Mouse (Mus musculus) MEL (cell line): ENCODE data around the gene Esr1.

Experiments
- CTCF ChIP-seq, 3 experiments: IDR thresholded peaks in 2 of 3; conservative IDR thresholded peaks in 1 of 3; 2 replicates each; pipeline ENCODE4 v1.5.1; 2011 to 2012; ENCODE audit warnings: low read length in 3 of 3, low read depth in 2 of 3, mild to moderate bottlenecking in 2 of 3, improper control_type of control experiment in 1 of 3, inconsistent platforms in 1 of 3, mixed read lengths in 1 of 3, moderate library complexity in 1 of 3; ENCODE audit not compliant: control insufficient read depth in 1 of 3, insufficient read depth in 1 of 3, poor library complexity in 1 of 3, severe bottlenecking in 1 of 3
- E2F4 ChIP-seq: IDR thresholded peaks from 2 replicates; pipeline ENCODE4 v1.6.1; 2011; ENCODE audit warnings: low read depth, low read length, improper control_type of control experiment, borderline replicate concordance
- GATA1 ChIP-seq: IDR thresholded peaks from 2 replicates; pipeline ENCODE4 v1.6.1; 2011; ENCODE audit warnings: low read depth, low read length, improper control_type of control experiment
- MAX ChIP-seq: IDR thresholded peaks from 2 replicates; pipeline ENCODE4 v1.6.1; 2011; ENCODE audit warnings: low read length, improper control_type of control experiment
- POLR2A ChIP-seq, 2 experiments: IDR thresholded peaks; 2 replicates each; pipeline ENCODE4 v1.6.1; 2011 to 2012; ENCODE audit warnings: low read length in 2 of 2, mild to moderate bottlenecking in 2 of 2, control low read depth in 1 of 2, improper control_type of control experiment in 1 of 2, low read depth in 1 of 2, moderate library complexity in 1 of 2; ENCODE audit not compliant: control insufficient read depth in 1 of 2, insufficient read depth in 1 of 2, poor library complexity in 1 of 2
- RAD21 ChIP-seq: IDR thresholded peaks from 2 replicates; pipeline ENCODE4 v1.6.1; 2011; ENCODE audit warnings: mild to moderate bottlenecking, low read depth, low read length, improper control_type of control experiment
- TBP ChIP-seq: IDR thresholded peaks from 2 replicates; pipeline ENCODE4 v1.8.0; 2011; ENCODE audit warnings: low read depth, low read length, improper control_type of control experiment
- TCF12 ChIP-seq: IDR thresholded peaks from 2 replicates; pipeline ENCODE4 v1.6.1; 2014; ENCODE audit warnings: low read depth, mild to moderate bottlenecking, inconsistent platforms, low read length, improper control_type of control experiment, moderate library complexity
- USF1 ChIP-seq: IDR thresholded peaks from 2 replicates; pipeline ENCODE4 v1.6.1; 2014; ENCODE audit warnings: low read depth, mild to moderate bottlenecking, inconsistent platforms, low read length, improper control_type of control experiment, moderate library complexity
- ZC3H11A ChIP-seq: IDR thresholded peaks from 2 replicates; pipeline ENCODE4 v1.6.1; 2012; ENCODE audit warnings: low read depth, mild to moderate bottlenecking, inconsistent platforms, low read length, improper control_type of control experiment

DNA sequence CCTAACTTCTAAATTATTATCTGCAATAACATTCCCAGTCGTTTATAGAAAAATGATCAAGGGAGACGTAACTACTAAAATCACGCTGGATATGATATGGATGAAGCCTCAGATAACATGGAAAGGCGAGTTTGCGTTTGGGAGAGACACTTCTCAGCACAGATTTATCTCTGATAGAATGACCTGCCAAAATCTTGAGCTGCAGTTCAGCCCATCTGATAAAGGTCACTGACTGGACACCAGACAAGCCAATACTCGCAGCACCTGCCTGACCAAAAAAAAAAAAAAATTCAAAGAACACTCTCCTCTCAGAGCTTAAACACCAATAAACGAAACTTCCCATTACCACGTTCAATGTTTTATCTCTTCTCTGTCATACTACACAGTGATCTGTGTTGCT is 20.4 kb upstream of the Esr1 start:
- TF ChIP-seq E2F4 (no peak), ZC3H11A (no peak), POLR2A (IDR thresholded peaks at IDR 0.05; ENCODE audit: control insufficient read depth in 1 of 2, insufficient read depth in 1 of 2, low read depth in 1 of 2, low read length in 2 of 2, poor library complexity in 1 of 2) (no peak), RAD21 (no peak), TBP (no peak), CTCF (IDR thresholded peaks at IDR 0.05 in 2 of 3, conservative IDR thresholded peaks at IDR 0.05 in 1 of 3; ENCODE audit: control insufficient read depth in 1 of 3, insufficient read depth in 1 of 3, low read depth in 2 of 3, low read length in 3 of 3, poor library complexity in 1 of 3, severe bottlenecking in 1 of 3) (no peak), MAX (no peak), TCF12 (no peak), GATA1 (no peak), USF1 (no peak)
